ENCODE assay signal across 40 mouse cellular contexts in the genomic region with DNA sequence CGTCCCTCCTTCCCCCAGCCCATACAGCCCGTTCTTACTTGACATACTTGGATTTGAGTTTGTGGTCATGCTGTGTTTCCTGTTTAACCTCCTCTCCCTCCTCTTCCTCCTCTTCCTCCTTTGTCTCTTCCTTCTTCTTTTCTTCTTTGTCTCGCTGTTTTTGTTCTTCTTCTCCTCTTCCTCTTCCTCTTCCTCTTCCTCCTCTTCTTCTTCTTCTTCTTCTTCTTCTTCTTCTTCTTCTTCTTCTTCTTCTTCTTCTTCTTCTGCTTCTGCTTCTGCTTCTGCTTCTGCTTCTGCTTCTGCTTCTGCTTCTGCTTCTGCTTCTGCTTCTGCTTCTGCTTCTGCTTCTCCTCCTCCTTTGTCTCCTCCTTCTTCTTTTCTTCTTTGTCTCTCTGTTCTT. TPM values are rescaled to one million over a fixed set of nuclear protein-coding genes. Genes with fewer than 3 reads are reported as not detected.
"Had no signal": no experiment of that assay in that cellular context is flagged by ENCODE, and none has a peak within 500 bp of the region (broad histone marks: within the 10 kb centered on the region; RNA-seq: fewer than 3 reads in every experiment).

A gene (minus strand): TSS at position 101 of the 400 bp plus-strand sequence.

RNA-seq across cellular contexts. Expression of the gene that starts here (rescaled TPM):
- total RNA-seq: left cerebral cortex, postnatal 10 days; left cerebral cortex, postnatal 14 days; left cerebral cortex, postnatal 25 days; left cerebral cortex, postnatal 36 days; left cerebral cortex, postnatal 4 days; liver, adult 2 months; megakaryocyte progenitor cell, adult 5-6 weeks; megakaryocyte, adult 5-6 weeks; megakaryocyte-erythroid progenitor cell, adult 5-6 weeks; midbrain, postnatal 0 days; monocyte, adult 5-6 weeks had no signal
- polyA plus RNA-seq: limb, embryonic 10.5 days; limb, embryonic 11.5 days; limb, embryonic 12.5 days; limb, embryonic 13.5 days; limb, embryonic 14.5 days; limb, embryonic 15.5 days; liver, adult 2 months; liver, embryonic 11.5 days; liver, embryonic 12.5 days; liver, embryonic 13.5 days; liver, embryonic 14.5 days; liver, embryonic 15.5 days; liver, embryonic 16.5 days; liver, postnatal 0 days; lung, adult 2 months; lung, embryonic 14.5 days; lung, embryonic 15.5 days; lung, embryonic 16.5 days; lung, postnatal 0 days; midbrain, embryonic 10.5 days; midbrain, embryonic 11.5 days; midbrain, embryonic 12.5 days; midbrain, embryonic 13.5 days; midbrain, embryonic 14.5 days; midbrain, embryonic 15.5 days; midbrain, embryonic 16.5 days; midbrain, postnatal 0 days; myocyte; neural tube, embryonic 11.5 days; neural tube, embryonic 12.5 days; neural tube, embryonic 13.5 days had no signal
